Mouse (Mus musculus): ENCODE measurements at regions not wholly inside any gene's neighbourhood (a gene's known extent, or its start where the extent isn't known, plus 50 kb on each side); places are given as distances from the start of the nearest gene placed in this dataset.
"Not testable (repeated sequence)": the region's sequence is repeated elsewhere in the genome, so short reads cannot be mapped to it uniquely, and the experiment has no call there.

DNA sequence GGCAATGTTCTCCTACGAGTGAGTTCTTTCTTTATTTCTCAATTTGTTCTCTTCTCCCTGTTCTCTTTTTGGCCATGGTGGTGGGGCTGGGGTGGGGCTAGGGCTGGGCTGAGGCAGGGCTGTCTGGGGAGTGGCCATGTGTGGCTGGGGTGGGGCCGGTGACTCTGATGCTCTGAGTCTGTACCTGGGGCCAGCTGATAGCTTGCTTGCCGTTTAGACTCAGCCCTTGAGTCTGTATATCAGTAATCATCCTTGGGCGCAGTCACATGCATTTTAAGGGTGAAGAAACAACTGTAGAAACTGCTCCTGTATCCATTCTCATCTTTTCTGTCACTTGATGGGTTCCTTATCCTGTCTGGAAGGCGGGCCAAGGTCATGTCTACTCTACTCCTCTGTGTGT lies 256.1 kb downstream of the 1810013L24Rik start:
- TF ChIP-seq POLR2A (IDR thresholded peaks at IDR 0.05; ENCODE audit: insufficient read depth, low read depth, low read length) (no peak), CTCF (IDR thresholded peaks at IDR 0.05; ENCODE audit: insufficient read depth, low read depth, low read length) (no peak)
- H3K27ac ChIP-seq (ENCODE audit: insufficient read depth, low read depth, low read length), result no peak overlapping the region
- no peaks in the 10 kb centered on the region for H3K4me1 ChIP-seq (ENCODE audit: control insufficient read depth, insufficient read depth, low read length)
- WGBS, result 90% methylated on average over 5 of the region's 5 CpGs
- no peak overlapping the region for H3K4me3 ChIP-seq (ENCODE audit: insufficient read depth, low read depth, low read length)

DNA sequence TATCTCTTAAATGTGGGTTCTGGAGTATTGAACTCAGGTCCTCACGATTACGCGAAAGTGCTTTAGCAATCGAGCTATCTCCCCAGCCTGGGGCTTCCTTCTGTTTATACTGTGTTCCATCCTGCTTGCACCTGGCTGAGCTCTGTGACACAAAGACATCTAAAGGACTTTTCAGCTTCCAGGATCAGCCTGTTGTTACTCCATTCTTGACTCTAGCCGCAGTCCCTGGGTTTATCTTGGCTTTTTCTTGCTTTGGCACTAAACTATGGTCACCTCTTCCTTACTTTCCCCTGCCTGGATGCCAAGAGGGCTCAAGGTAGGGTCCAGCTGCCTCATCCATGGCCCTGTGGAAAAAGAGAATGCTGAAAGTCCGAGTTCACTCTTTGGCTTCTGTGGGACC lies 261.9 kb downstream of the 1810013L24Rik start:
- Histone ChIP-seq H3K4me1 (ENCODE audit: control insufficient read depth, insufficient read depth, low read length) (no peaks in the 10 kb centered on the region), H3K4me3 (ENCODE audit: insufficient read depth, low read depth, low read length) (no peak overlapping the region), H3K27ac (ENCODE audit: insufficient read depth, low read depth, low read length) (no peak overlapping the region)
- TF ChIP-seq POLR2A (IDR thresholded peaks at IDR 0.05; ENCODE audit: insufficient read depth, low read depth, low read length), result no peak
- no peak for TF ChIP-seq CTCF (IDR thresholded peaks at IDR 0.05; ENCODE audit: insufficient read depth, low read depth, low read length)
- 83% methylated on average over 6 of the region's 6 CpGs for WGBS

DNA sequence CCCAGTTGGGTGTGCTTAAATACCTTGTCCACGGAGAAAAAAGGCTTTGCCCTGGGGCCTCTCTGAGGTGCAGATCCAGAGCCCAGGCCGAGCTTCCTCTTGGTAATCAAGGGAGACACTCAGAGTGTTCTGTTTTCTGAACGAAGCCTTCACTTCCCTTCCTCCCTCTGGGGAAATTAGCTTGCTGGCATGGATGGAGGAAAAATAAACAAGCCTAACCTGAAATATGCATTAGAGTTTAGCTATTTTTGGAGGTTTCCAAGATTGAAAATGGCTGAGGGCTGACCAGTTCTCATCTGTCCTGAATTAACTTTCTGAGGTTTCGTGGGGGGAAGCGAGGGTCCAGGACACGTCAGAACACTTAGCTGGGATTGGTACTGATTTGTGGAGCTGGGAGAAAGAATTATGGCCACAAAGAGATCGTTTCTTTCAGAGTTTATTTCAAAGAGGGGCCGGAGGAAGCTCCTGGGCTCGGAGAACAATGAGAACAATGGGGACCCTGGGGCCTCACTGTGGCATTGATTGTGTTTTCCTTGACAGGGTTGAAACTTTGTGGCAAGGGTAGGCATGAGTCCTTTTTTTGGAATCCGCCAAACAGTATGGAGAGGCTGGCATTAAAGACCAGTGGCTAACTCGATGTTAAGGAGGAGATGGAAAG lies 262.4 kb downstream of the 1810013L24Rik start:
- TF ChIP-seq POLR2A (IDR thresholded peaks at IDR 0.05; ENCODE audit: insufficient read depth, low read depth, low read length), result no peak
- no peak for TF ChIP-seq CTCF (IDR thresholded peaks at IDR 0.05; ENCODE audit: insufficient read depth, low read depth, low read length)
- no peaks in the 10 kb centered on the region for H3K4me1 ChIP-seq (ENCODE audit: control insufficient read depth, insufficient read depth, low read length)
- 52% methylated on average over 11 of the region's 11 CpGs for WGBS
- H3K4me3 ChIP-seq (ENCODE audit: insufficient read depth, low read depth, low read length), result no peak overlapping the region
- H3K27ac ChIP-seq (ENCODE audit: insufficient read depth, low read depth, low read length), result no peak overlapping the region

DNA sequence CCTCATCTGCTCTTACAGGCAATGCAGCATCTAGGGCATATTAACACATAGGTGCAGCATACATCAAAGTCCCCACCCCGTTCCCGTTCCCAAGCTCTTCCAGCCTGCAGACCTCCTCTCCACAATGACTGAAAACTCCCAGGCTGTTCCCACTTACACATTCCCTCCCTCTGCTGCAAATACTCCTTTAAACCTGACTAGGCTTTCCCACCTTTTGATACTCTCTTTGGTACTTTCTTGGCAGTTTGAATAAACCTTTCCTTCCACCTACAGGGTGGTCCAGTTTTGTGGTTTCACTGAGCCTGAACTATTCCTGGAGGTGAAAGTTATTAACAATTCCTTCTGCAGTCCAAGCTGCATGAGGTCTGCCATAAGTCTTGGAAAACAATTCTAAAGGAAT lies 263.7 kb downstream of the 1810013L24Rik start:
- TF ChIP-seq POLR2A (IDR thresholded peaks at IDR 0.05; ENCODE audit: insufficient read depth, low read depth, low read length) (no peak), CTCF (IDR thresholded peaks at IDR 0.05; ENCODE audit: insufficient read depth, low read depth, low read length) (no peak)

DNA sequence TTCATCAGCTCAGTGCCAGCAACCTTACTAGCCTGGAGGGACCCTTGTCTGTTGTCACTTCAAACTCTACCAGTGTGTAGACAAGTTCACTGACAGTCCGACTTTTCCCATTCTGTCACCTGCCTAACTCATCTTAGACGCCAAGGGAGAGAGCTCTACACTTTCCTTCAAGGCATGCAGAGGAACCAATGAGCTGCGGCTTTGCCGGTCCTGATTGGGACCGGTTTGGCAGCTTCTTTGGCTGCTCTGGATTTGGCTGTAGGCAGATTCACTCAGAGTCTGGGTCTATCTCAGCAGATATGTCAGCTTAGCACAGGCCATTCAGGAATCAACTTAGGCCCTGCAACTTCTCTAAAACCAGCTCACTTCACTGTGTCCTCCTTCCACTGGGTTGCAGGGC lies 264.3 kb downstream of the 1810013L24Rik start:
- no peak overlapping the region for H3K4me3 ChIP-seq (ENCODE audit: insufficient read depth, low read depth, low read length)
- 88% methylated on average over 5 of the region's 5 CpGs for WGBS
- H3K4me1 ChIP-seq (ENCODE audit: control insufficient read depth, insufficient read depth, low read length), result no peaks in the 10 kb centered on the region
- no peak overlapping the region for H3K27ac ChIP-seq (ENCODE audit: insufficient read depth, low read depth, low read length)
- TF ChIP-seq CTCF (IDR thresholded peaks at IDR 0.05; ENCODE audit: insufficient read depth, low read depth, low read length) (no peak), POLR2A (IDR thresholded peaks at IDR 0.05; ENCODE audit: insufficient read depth, low read depth, low read length) (no peak)

More for the DNA sequence above, 263.7 kb downstream of the 1810013L24Rik start:
- WGBS, result 76% methylated on average over 2 of the region's 2 CpGs
- Histone ChIP-seq H3K4me1 (ENCODE audit: control insufficient read depth, insufficient read depth, low read length) (no peaks in the 10 kb centered on the region), H3K4me3 (ENCODE audit: insufficient read depth, low read depth, low read length) (no peak overlapping the region), H3K27ac (ENCODE audit: insufficient read depth, low read depth, low read length) (no peak overlapping the region)

DNA sequence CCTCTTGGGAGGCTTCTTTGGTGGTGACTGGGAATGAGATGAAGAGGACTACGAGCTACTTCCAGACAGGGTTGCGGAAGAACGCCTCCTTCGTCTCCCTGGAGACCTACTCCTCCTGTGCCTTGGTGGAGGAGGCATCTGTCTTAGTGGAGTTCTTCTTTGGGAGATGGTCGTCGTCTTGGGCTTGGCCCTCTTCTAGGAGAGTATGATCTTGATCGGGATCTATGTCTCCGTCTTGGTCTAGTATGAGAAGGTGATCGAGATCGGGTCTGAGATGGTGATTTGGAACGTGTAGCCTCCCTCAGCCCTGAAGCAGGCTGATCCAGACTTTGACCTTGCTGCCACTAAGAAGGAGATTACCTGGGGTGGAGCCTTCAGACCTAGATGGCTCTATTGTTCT lies 276.3 kb downstream of the 1810013L24Rik start:
- Histone ChIP-seq H3K4me1 (ENCODE audit: control insufficient read depth, insufficient read depth, low read length) (no peaks in the 10 kb centered on the region), H3K27ac (ENCODE audit: insufficient read depth, low read depth, low read length) (no peak overlapping the region), H3K4me3 (ENCODE audit: insufficient read depth, low read depth, low read length) (no peak overlapping the region)
- 96% methylated on average over 11 of the region's 11 CpGs for WGBS
- TF ChIP-seq POLR2A (IDR thresholded peaks at IDR 0.05; ENCODE audit: insufficient read depth, low read depth, low read length) (no peak), CTCF (IDR thresholded peaks at IDR 0.05; ENCODE audit: insufficient read depth, low read depth, low read length) (no peak)

DNA sequence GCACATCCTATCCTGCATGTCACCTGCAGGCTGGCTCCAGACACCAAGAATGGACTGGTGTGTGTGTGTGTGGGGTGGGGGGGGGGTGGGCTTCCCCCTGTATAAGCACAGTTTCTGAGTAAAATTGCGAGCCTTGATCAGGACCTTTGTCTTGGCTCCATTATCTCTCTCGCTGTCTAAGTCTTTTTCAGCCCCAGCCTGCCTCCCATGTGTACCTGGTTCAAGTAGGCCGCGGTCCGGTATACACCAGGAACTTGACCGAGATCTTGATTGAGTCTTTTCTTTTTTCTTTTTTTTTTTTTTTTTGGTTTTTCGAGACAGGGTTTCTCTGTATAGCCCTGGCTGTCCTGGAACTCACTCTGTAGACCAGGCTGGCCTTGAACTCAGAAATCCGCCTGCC lies 276.8 kb downstream of the 1810013L24Rik start:
- H3K4me3 ChIP-seq (ENCODE audit: insufficient read depth, low read depth, low read length); H3K27ac ChIP-seq (ENCODE audit: insufficient read depth, low read depth, low read length); H3K4me1 ChIP-seq (ENCODE audit: control insufficient read depth, insufficient read depth, low read length): not testable (repeated sequence)
- 92% methylated on average over 8 of the region's 8 CpGs for WGBS

DNA sequence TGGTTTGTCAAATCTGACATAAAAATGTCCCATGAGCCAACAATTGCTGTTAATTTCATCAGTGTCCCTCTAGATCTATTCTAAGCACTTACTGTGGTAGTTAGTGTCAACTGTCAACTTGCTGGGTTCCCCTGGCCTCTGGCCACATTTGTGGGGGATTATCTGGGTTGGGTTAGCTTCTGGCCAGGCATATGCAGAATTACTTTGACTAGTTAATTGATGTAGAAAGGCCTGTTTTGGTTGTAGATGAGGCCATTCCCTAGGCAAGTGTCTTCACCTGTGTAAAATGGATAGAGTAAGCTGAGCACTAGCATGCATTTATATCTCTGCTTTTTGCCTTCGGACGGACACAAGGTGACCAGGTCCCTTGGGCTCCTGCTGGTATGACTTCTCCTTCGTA lies 283.9 kb downstream of the 1810013L24Rik start:
- TF ChIP-seq CTCF (IDR thresholded peaks at IDR 0.05; ENCODE audit: insufficient read depth, low read depth, low read length) (no peak), POLR2A (IDR thresholded peaks at IDR 0.05; ENCODE audit: insufficient read depth, low read depth, low read length) (no peak)
- H3K4me3 ChIP-seq (ENCODE audit: insufficient read depth, low read depth, low read length), result no peak overlapping the region
- no peak overlapping the region for H3K27ac ChIP-seq (ENCODE audit: insufficient read depth, low read depth, low read length)
- no peaks in the 10 kb centered on the region for H3K4me1 ChIP-seq (ENCODE audit: control insufficient read depth, insufficient read depth, low read length)
- WGBS, result 96% methylated on average over 3 of the region's 3 CpGs

DNA sequence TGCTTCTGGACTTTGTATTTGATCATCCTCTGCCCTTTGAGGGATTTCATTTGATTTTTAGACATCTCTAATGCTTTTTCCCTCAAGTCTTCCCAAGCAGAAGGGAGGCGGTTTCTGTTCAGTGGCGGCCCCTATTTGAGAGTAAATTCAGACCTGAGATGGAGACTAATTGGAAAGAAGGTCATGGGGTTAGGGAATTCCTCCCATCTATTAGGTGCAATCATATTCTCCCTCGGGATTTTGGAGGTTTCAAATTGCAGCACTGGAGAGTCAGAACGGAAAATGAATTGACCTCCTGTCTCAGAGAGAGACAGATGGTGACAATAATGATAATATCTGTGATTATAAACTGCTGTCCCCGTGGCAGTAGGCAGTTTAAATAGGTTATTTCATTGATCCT lies 285.6 kb downstream of the 1810013L24Rik start:
- H3K27ac ChIP-seq (ENCODE audit: insufficient read depth, low read depth, low read length), result no peak overlapping the region
- no peak for TF ChIP-seq CTCF (IDR thresholded peaks at IDR 0.05; ENCODE audit: insufficient read depth, low read depth, low read length)
- no peak for TF ChIP-seq POLR2A (IDR thresholded peaks at IDR 0.05; ENCODE audit: insufficient read depth, low read depth, low read length)
- 77% methylated on average over 5 of the region's 5 CpGs for WGBS
- H3K4me3 ChIP-seq (ENCODE audit: insufficient read depth, low read depth, low read length), result no peak overlapping the region
- H3K4me1 ChIP-seq (ENCODE audit: control insufficient read depth, insufficient read depth, low read length), result no peaks in the 10 kb centered on the region

DNA sequence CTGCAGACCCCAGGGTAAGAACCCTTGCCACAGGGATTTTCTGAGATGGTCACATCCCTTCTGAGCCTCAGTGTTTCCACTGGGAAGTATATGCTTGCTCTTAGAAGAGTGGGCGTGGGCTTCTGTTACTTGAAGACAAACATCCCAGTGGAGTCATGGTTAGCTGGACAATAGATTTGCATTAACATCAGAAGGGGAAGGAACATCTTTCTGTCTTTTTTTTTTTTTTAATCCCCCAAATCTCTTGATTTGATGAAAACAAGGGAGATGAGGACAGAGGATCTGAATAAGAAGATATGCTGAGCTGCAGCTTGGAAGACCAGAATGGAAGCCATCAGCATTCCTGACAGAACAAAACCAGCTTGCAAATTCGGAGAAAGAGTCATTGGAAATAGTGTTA lies 291.7 kb downstream of the 1810013L24Rik start:
- TF ChIP-seq CTCF (IDR thresholded peaks at IDR 0.05; ENCODE audit: insufficient read depth, low read depth, low read length), result no peak
- no peak for TF ChIP-seq POLR2A (IDR thresholded peaks at IDR 0.05; ENCODE audit: insufficient read depth, low read depth, low read length)
- H3K27ac ChIP-seq (ENCODE audit: insufficient read depth, low read depth, low read length), result no peak overlapping the region
- 91% methylated on average over 2 of the region's 2 CpGs for WGBS
- H3K4me1 ChIP-seq (ENCODE audit: control insufficient read depth, insufficient read depth, low read length), result no peaks in the 10 kb centered on the region
- H3K4me3 ChIP-seq (ENCODE audit: insufficient read depth, low read depth, low read length), result no peak overlapping the region

Measured in olfactory bulb, adult 2 months (tissue).